Mouse (Mus musculus) embryonic fibroblast, embryonic 13.5 days (primary cell): ENCODE measurements around the gene Mipep.

Source experiments
- CTCF ChIP-seq: IDR thresholded peaks from 2 replicates; pipeline ENCODE4 v1.5.1; 2011; ENCODE audit warnings: mild to moderate bottlenecking, control low read depth, low read length, moderate library complexity, borderline replicate concordance; ENCODE audit not compliant: insufficient read depth
- POLR2A ChIP-seq: IDR thresholded peaks from 2 replicates; pipeline ENCODE4 v1.6.1; 2011; ENCODE audit warnings: low read depth, mild to moderate bottlenecking, control low read depth, low read length, moderate library complexity

GRCm38 (mm10) chr14:60895172-60896000 lies 111.0 kb downstream of the Mipep start:
- TF ChIP-seq CTCF (no peak), POLR2A (no peak)
